16 mouse cellular contexts compared by ENCODE assay signal in genomic region chr1:116184471-116184870, GRCm38 (mm10).
"Had no signal": no experiment of that assay in that cellular context is flagged by ENCODE, and none has a peak within 500 bp of the region (broad histone marks: within the 10 kb centered on the region; RNA-seq: fewer than 3 reads in every experiment).

No protein-coding gene starts in this region.

- DNase-seq: liver, embryonic 13.5 days; liver, postnatal 0 days; lung, postnatal 14 days; thymus, adult 2 months; thymus, postnatal 25 days had no signal

- H3K4me2 ChIP-seq: liver, embryonic 13.5 days; lung, embryonic 15.5 days; midbrain, embryonic 11.5 days; midbrain, embryonic 15.5 days; neural tube, embryonic 12.5 days; stomach, embryonic 15.5 days had no signal

- H3K36me3 ChIP-seq: limb, embryonic 10.5 days; liver, embryonic 13.5 days; lung, embryonic 15.5 days; midbrain, embryonic 15.5 days; neural tube, embryonic 12.5 days; stomach, embryonic 15.5 days had no signal

- H3K9me3 ChIP-seq: limb, embryonic 10.5 days; liver, embryonic 13.5 days; lung, embryonic 15.5 days; megakaryocyte, embryonic 14.5 days; midbrain, embryonic 15.5 days; neural tube, embryonic 12.5 days; stomach, embryonic 15.5 days had no signal

- H3K4me1 ChIP-seq: limb, embryonic 10.5 days; liver, embryonic 13.5 days; lung, embryonic 15.5 days; megakaryocyte, embryonic 14.5 days; midbrain, embryonic 15.5 days; neural tube, embryonic 12.5 days; stomach, embryonic 15.5 days had no signal

- H3K9ac ChIP-seq: liver, embryonic 13.5 days; liver, postnatal 0 days; lung, embryonic 15.5 days; midbrain, embryonic 15.5 days; neural tube, embryonic 12.5 days; stomach, embryonic 15.5 days had no signal

- ATAC-seq: inflammation-experienced regulatory T-cells, adult 6 months; intestine, postnatal 0 days; liver, postnatal 0 days; midbrain, embryonic 15.5 days had no signal

- H3K4me3 ChIP-seq: left cerebral cortex, adult 2 months; limb, embryonic 10.5 days; liver, embryonic 13.5 days; lung, embryonic 15.5 days; megakaryocyte, embryonic 14.5 days; midbrain, embryonic 15.5 days; neural tube, embryonic 12.5 days; stomach, embryonic 15.5 days had no signal

- H3K27me3 ChIP-seq: liver, embryonic 13.5 days; lung, embryonic 15.5 days; megakaryocyte, embryonic 14.5 days; midbrain, embryonic 15.5 days; neural tube, embryonic 12.5 days; stomach, embryonic 15.5 days had no signal

- H3K27ac ChIP-seq: left cerebral cortex, adult 2 months; limb, embryonic 10.5 days; liver, embryonic 13.5 days; lung, embryonic 15.5 days; macrophage; midbrain, embryonic 15.5 days; neural tube, embryonic 12.5 days; stomach, embryonic 15.5 days had no signal
